Mouse (Mus musculus): ENCODE measurements around the gene Ywhag. TPM values are rescaled to one million over a fixed set of nuclear protein-coding genes. Genes with fewer than 3 reads are reported as not detected.
A peak's percentile ranks its signal among the peaks of the same experiment; 100 is the strongest.

The Ywhag gene
- polyA plus RNA-seq, 1 experiment from 2014 or later, result 93.3 TPM

- peak; percentile 73 for DNase-seq (ENCODE audit: low spot score)
- 61% methylated on average over 1 of the region's 1 CpGs for WGBS
- H3K4me1 ChIP-seq (replicated peaks; ENCODE audit: control insufficient read depth, insufficient read depth, low read length), result no peaks in the 10 kb centered on the region; the same call in 1 of the 2 replicates
- H3K27ac ChIP-seq (ENCODE audit: low read depth), result no peak overlapping the region
- H3K36me3 ChIP-seq (ENCODE audit: control insufficient read depth, insufficient read depth, low read length), result no peaks in the 10 kb centered on the region
- no peaks in the 10 kb centered on the region for H3K9me3 ChIP-seq (ENCODE audit: control insufficient read depth, low read length)
- no peak overlapping the region for H3K4me2 ChIP-seq (ENCODE audit: low read length)
- no peaks in the 10 kb centered on the region for H3K27me3 ChIP-seq (replicated peaks; ENCODE audit: control insufficient read depth, insufficient read depth, low read length)
- H3K4me3 ChIP-seq (ENCODE audit: low read depth, low read length), result no peak overlapping the region
- no peak overlapping the region for H3K9ac ChIP-seq (ENCODE audit: low read length)
- ATAC-seq (replicated peaks; ENCODE audit: low FRiP score, low TSS enrichment, low read depth), result no peak
These were observed 34.4 kb upstream of the Ywhag start for GRCm38 (mm10) chr5:135968781-135969180.

GRCm38 (mm10) chr5:135966866-135967265 lies 32.5 kb upstream of the Ywhag start:
- no peak overlapping the region for H3K4me3 ChIP-seq (ENCODE audit: low read depth, low read length)
- no peak for DNase-seq (ENCODE audit: low spot score)

GRCm38 (mm10) chr5:135965501-135965930 lies 31.1 kb upstream of the Ywhag start:
- Histone ChIP-seq H3K4me1 (replicated peaks; ENCODE audit: control insufficient read depth, insufficient read depth, low read length) (peaks cover 5% of the 10 kb centered on the region; the same call in 1 of the 2 replicates), H3K4me3 (ENCODE audit: low read depth, low read length) (0 out of 2 replicates have a peak overlapping the region, but pooled peaks have one; percentile 18), H3K27ac (ENCODE audit: low read depth) (no peak overlapping the region), H3K4me2 (ENCODE audit: low read length) (peak overlapping the region; percentile 45), H3K27me3 (replicated peaks; ENCODE audit: control insufficient read depth, insufficient read depth, low read length) (no peaks in the 10 kb centered on the region), H3K9ac (ENCODE audit: low read length) (no peak overlapping the region), H3K9me3 (ENCODE audit: control insufficient read depth, low read length) (no peaks in the 10 kb centered on the region), H3K36me3 (ENCODE audit: control insufficient read depth, insufficient read depth, low read length) (no peaks in the 10 kb centered on the region)
- DNase-seq (ENCODE audit: low spot score) (peak; percentile 69), ATAC-seq (replicated peaks; ENCODE audit: low FRiP score, low TSS enrichment, low read depth) (no peak)
- 6% methylated on average over 24 of the region's 24 CpGs for WGBS

More at GRCm38 (mm10) chr5:135966866-135967265, 32.5 kb upstream of the Ywhag start:
- no peaks in the 10 kb centered on the region for H3K36me3 ChIP-seq (ENCODE audit: control insufficient read depth, insufficient read depth, low read length)
- no peaks in the 10 kb centered on the region for H3K27me3 ChIP-seq (replicated peaks; ENCODE audit: control insufficient read depth, insufficient read depth, low read length)
- no peaks in the 10 kb centered on the region; the same call in 1 of the 2 replicates for H3K4me1 ChIP-seq (replicated peaks; ENCODE audit: control insufficient read depth, insufficient read depth, low read length)
- ATAC-seq (replicated peaks; ENCODE audit: low FRiP score, low TSS enrichment, low read depth), result no peak
- no peaks in the 10 kb centered on the region for H3K9me3 ChIP-seq (ENCODE audit: control insufficient read depth, low read length)
- H3K4me2 ChIP-seq (ENCODE audit: low read length), result no peak overlapping the region
- no peak overlapping the region for H3K9ac ChIP-seq (ENCODE audit: low read length)
- WGBS, result 59% methylated on average over 9 of the region's 9 CpGs
- H3K27ac ChIP-seq (ENCODE audit: low read depth), result no peak overlapping the region

GRCm38 (mm10) chr5:135963280-135963627 lies 28.8 kb upstream of the Ywhag start:
- peak overlapping the region; percentile 95 for H3K27ac ChIP-seq (ENCODE audit: low read depth)
- H3K4me2 ChIP-seq (ENCODE audit: low read length), result peak overlapping the region; percentile 98
- 4% methylated on average over 6 of the region's 6 CpGs for WGBS
- H3K27me3 ChIP-seq (replicated peaks; ENCODE audit: control insufficient read depth, insufficient read depth, low read length), result no peaks in the 10 kb centered on the region
- DNase-seq (ENCODE audit: low spot score), result peak; percentile 83
- H3K4me3 ChIP-seq (ENCODE audit: low read depth, low read length), result peak overlapping the region; percentile 62
- no peaks in the 10 kb centered on the region for H3K36me3 ChIP-seq (ENCODE audit: control insufficient read depth, insufficient read depth, low read length)
- H3K9me3 ChIP-seq (ENCODE audit: control insufficient read depth, low read length), result no peaks in the 10 kb centered on the region
- no peak; the same call in 1 of the 2 replicates for ATAC-seq (replicated peaks; ENCODE audit: low FRiP score, low TSS enrichment, low read depth)
- H3K4me1 ChIP-seq (replicated peaks; ENCODE audit: control insufficient read depth, insufficient read depth, low read length), result peaks cover 5% of the 10 kb centered on the region; the same call in 1 of the 2 replicates
- peak overlapping the region; percentile 86 for H3K9ac ChIP-seq (ENCODE audit: low read length)

GRCm38 (mm10) chr5:135962492-135963279 lies 28.3 kb upstream of the Ywhag start:
- DNase-seq (ENCODE audit: low spot score) (peak; percentile 95), ATAC-seq (replicated peaks; ENCODE audit: low FRiP score, low TSS enrichment, low read depth) (peak; percentile 96)
- no peaks in the 10 kb centered on the region for H3K9me3 ChIP-seq (ENCODE audit: control insufficient read depth, low read length)
- H3K27ac ChIP-seq (ENCODE audit: low read depth), result peak overlapping the region; percentile 95
- peaks cover 5% of the 10 kb centered on the region; the same call in 1 of the 2 replicates for H3K4me1 ChIP-seq (replicated peaks; ENCODE audit: control insufficient read depth, insufficient read depth, low read length)
- peak overlapping the region; percentile 86 for H3K9ac ChIP-seq (ENCODE audit: low read length)
- no peaks in the 10 kb centered on the region for H3K27me3 ChIP-seq (replicated peaks; ENCODE audit: control insufficient read depth, insufficient read depth, low read length)
- peak overlapping the region; percentile 62 for H3K4me3 ChIP-seq (ENCODE audit: low read depth, low read length)
- peak overlapping the region; percentile 98 for H3K4me2 ChIP-seq (ENCODE audit: low read length)
- WGBS, result under 1% methylated on average over 64 of the region's 64 CpGs
- H3K36me3 ChIP-seq (ENCODE audit: control insufficient read depth, insufficient read depth, low read length), result no peaks in the 10 kb centered on the region

- no peaks in the 10 kb centered on the region for H3K36me3 ChIP-seq (ENCODE audit: control insufficient read depth, insufficient read depth, low read length)
- H3K27ac ChIP-seq (ENCODE audit: low read depth), result peak overlapping the region; percentile 95
- no peak; the same call in 1 of the 2 replicates for ATAC-seq (replicated peaks; ENCODE audit: low FRiP score, low TSS enrichment, low read depth)
- under 1% methylated on average over 11 of the region's 11 CpGs for WGBS
- H3K4me2 ChIP-seq (ENCODE audit: low read length), result peak overlapping the region; percentile 98
- H3K4me1 ChIP-seq (replicated peaks; ENCODE audit: control insufficient read depth, insufficient read depth, low read length), result peaks cover 7% of the 10 kb centered on the region
- no peak for DNase-seq (ENCODE audit: low spot score)
- H3K9ac ChIP-seq (ENCODE audit: low read length), result peak overlapping the region; percentile 14; the same call in 1 of the 2 replicates
- H3K9me3 ChIP-seq (ENCODE audit: control insufficient read depth, low read length), result no peaks in the 10 kb centered on the region
- H3K27me3 ChIP-seq (replicated peaks; ENCODE audit: control insufficient read depth, insufficient read depth, low read length), result no peaks in the 10 kb centered on the region
- H3K4me3 ChIP-seq (ENCODE audit: low read depth, low read length), result peak overlapping the region; percentile 62
These were observed 27.7 kb upstream of the Ywhag start for GRCm38 (mm10) chr5:135962125-135962491.

- 96% methylated on average over 15 of the region's 15 CpGs for WGBS
- no peak for ATAC-seq (replicated peaks; ENCODE audit: low FRiP score, low TSS enrichment, low read depth)
- Histone ChIP-seq H3K36me3 (ENCODE audit: control insufficient read depth, insufficient read depth, low read length) (no peaks in the 10 kb centered on the region), H3K27ac (ENCODE audit: low read depth) (peak overlapping the region; percentile 95; the same call in 1 of the 2 replicates), H3K9ac (ENCODE audit: low read length) (no peak overlapping the region), H3K9me3 (ENCODE audit: control insufficient read depth, low read length) (no peaks in the 10 kb centered on the region), H3K4me1 (replicated peaks; ENCODE audit: control insufficient read depth, insufficient read depth, low read length) (peaks cover 12% of the 10 kb centered on the region), H3K27me3 (replicated peaks; ENCODE audit: control insufficient read depth, insufficient read depth, low read length) (no peaks in the 10 kb centered on the region), H3K4me2 (ENCODE audit: low read length) (no peak overlapping the region), H3K4me3 (ENCODE audit: low read depth, low read length) (no peak overlapping the region)
- no peak for DNase-seq (ENCODE audit: low spot score)
These were observed 26.7 kb upstream of the Ywhag start for GRCm38 (mm10) chr5:135960909-135961635.

GRCm38 (mm10) chr5:135959911-135960310 lies 25.5 kb upstream of the Ywhag start:
- H3K36me3 ChIP-seq (ENCODE audit: control insufficient read depth, insufficient read depth, low read length), result no peaks in the 10 kb centered on the region
- no peaks in the 10 kb centered on the region for H3K9me3 ChIP-seq (ENCODE audit: control insufficient read depth, low read length)
- no peak overlapping the region for H3K4me3 ChIP-seq (ENCODE audit: low read depth, low read length)
- no peak overlapping the region for H3K4me2 ChIP-seq (ENCODE audit: low read length)
- no peak overlapping the region for H3K9ac ChIP-seq (ENCODE audit: low read length)
- 91% methylated on average over 7 of the region's 7 CpGs for WGBS
- ATAC-seq (replicated peaks; ENCODE audit: low FRiP score, low TSS enrichment, low read depth) (no peak), DNase-seq (ENCODE audit: low spot score) (no peak)
- H3K4me1 ChIP-seq (replicated peaks; ENCODE audit: control insufficient read depth, insufficient read depth, low read length), result peaks cover 12% of the 10 kb centered on the region
- no peaks in the 10 kb centered on the region for H3K27me3 ChIP-seq (replicated peaks; ENCODE audit: control insufficient read depth, insufficient read depth, low read length)
- H3K27ac ChIP-seq (ENCODE audit: low read depth), result no peak overlapping the region

Data from intestine, embryonic 14.5 days (tissue).